Comparison of ENCODE assay signal across 11 mouse cellular contexts in the genomic region with DNA sequence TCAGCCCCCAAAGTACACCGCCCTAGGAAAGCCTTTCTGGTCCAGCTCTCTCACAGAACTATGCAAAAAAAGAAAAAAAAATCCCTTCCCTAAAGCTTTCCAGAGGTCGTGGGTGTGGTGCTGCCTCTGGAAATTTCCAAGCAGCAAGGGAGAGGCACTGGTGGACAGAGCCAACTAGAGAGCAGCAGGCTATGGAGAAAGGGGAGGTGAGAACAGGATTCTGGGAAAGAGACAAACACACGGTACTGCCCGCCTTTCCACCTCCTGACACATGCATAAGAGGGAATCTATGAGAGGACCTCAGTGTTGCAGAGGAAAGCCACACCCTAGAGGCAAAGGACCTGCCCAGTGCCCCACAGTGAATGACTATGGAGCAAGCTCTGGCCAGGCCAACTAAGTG.
DNase-seq lines count a peak whose midpoint lies in the region; ATAC-seq and TF ChIP-seq lines count a peak whose summit lies in the region.
"Had no signal": no experiment of that assay in that cellular context is flagged by ENCODE, and none has a peak within 500 bp of the region (broad histone marks: within the 10 kb centered on the region; RNA-seq: fewer than 3 reads in every experiment).

No protein-coding gene starts in this region.

- no peak for TF ChIP-seq CTCF in olfactory bulb, adult 2 months (IDR thresholded peaks at IDR 0.05; ENCODE audit: insufficient read depth, low read depth, low read length)
- TF ChIP-seq CTCF in hindbrain, postnatal 0 days (IDR thresholded peaks at IDR 0.05; ENCODE audit: low read depth), result no peak

- H3K4me3 ChIP-seq in liver, embryonic 12.5 days, result no peak overlapping the region
- H3K4me3 ChIP-seq in liver, embryonic 11.5 days (ENCODE audit: low read depth, low read length), result no peak overlapping the region
- no peak overlapping the region for H3K4me3 ChIP-seq in heart, embryonic 13.5 days
- H3K4me3 ChIP-seq in olfactory bulb, adult 2 months (ENCODE audit: insufficient read depth, low read depth, low read length), result no peak overlapping the region
- H3K4me3 ChIP-seq in hindbrain, postnatal 0 days (ENCODE audit: low read length), result no peak overlapping the region

- no peak overlapping the region for H3K4me2 ChIP-seq in liver, embryonic 12.5 days
- no peak overlapping the region for H3K4me2 ChIP-seq in liver, embryonic 11.5 days
- no peak overlapping the region for H3K4me2 ChIP-seq in heart, embryonic 13.5 days
- H3K4me2 ChIP-seq in hindbrain, postnatal 0 days (ENCODE audit: low read depth, low read length), result no peak overlapping the region

- H3K36me3 ChIP-seq in liver, embryonic 12.5 days, result no peaks in the 10 kb centered on the region
- H3K36me3 ChIP-seq in liver, embryonic 11.5 days (ENCODE audit: control insufficient read depth, insufficient read depth, low read length), result no peaks in the 10 kb centered on the region
- H3K36me3 ChIP-seq in heart, embryonic 13.5 days, result no peaks in the 10 kb centered on the region
- no peaks in the 10 kb centered on the region for H3K36me3 ChIP-seq in hindbrain, postnatal 0 days (ENCODE audit: insufficient read depth, low read length)

- H3K9ac ChIP-seq in liver, embryonic 12.5 days, result no peak overlapping the region
- no peak overlapping the region for H3K9ac ChIP-seq in liver, embryonic 11.5 days (ENCODE audit: low read depth, low read length)
- no peak overlapping the region for H3K9ac ChIP-seq in heart, embryonic 13.5 days
- H3K9ac ChIP-seq in hindbrain, postnatal 0 days (replicated peaks; ENCODE audit: low read length), result no peak overlapping the region
- H3K9ac ChIP-seq: liver, embryonic 14.5 days had no signal

- H3K27me3 ChIP-seq in liver, embryonic 12.5 days (replicated peaks), result 0 out of 2 replicates have a peak, but pooled peaks cover 5% of the 10 kb centered on the region
- no peaks in the 10 kb centered on the region for H3K27me3 ChIP-seq in liver, embryonic 11.5 days (replicated peaks; ENCODE audit: control insufficient read depth, insufficient read depth, low read length)
- H3K27me3 ChIP-seq in heart, embryonic 13.5 days (replicated peaks), result no peaks in the 10 kb centered on the region
- H3K27me3 ChIP-seq in hindbrain, postnatal 0 days (ENCODE audit: insufficient read depth, low read length), result no peaks in the 10 kb centered on the region

- TF ChIP-seq POLR2A in olfactory bulb, adult 2 months (IDR thresholded peaks at IDR 0.05; ENCODE audit: insufficient read depth, low read depth, low read length), result no peak

- no peak for DNase-seq in frontal cortex, postnatal 14 days (ENCODE audit: low spot score in 2 of 2)
- no peak for DNase-seq in liver, embryonic 11.5 days (ENCODE audit: low spot score)
- DNase-seq in spleen, adult 18-20 months, result no peak
- DNase-seq in hindbrain, postnatal 0 days (ENCODE audit: low spot score), result no peak
- DNase-seq: layer of hippocampus, postnatal 36 days had no signal

- ATAC-seq in frontal cortex, adult (ENCODE audit: low TSS enrichment), result 0 out of 2 replicates have a peak, but pooled peaks have one; percentile 16
- 0 out of 2 replicates have a peak, but pooled peaks have one; percentile 36 for ATAC-seq in liver, embryonic 12.5 days
- ATAC-seq in liver, embryonic 11.5 days (replicated peaks; ENCODE audit: low FRiP score), result no peak
- ATAC-seq in heart, embryonic 13.5 days (ENCODE audit: extremely low read depth, insufficient number of reproducible peaks, low FRiP score, low TSS enrichment), result peak; percentile 22; the same call in 1 of the 2 replicates
- ATAC-seq in hindbrain, postnatal 0 days, result no peak
- ATAC-seq: hindbrain, embryonic 16.5 days had no signal

- H3K9me3 ChIP-seq in liver, embryonic 12.5 days (replicated peaks), result no peaks in the 10 kb centered on the region
- H3K9me3 ChIP-seq in liver, embryonic 11.5 days (ENCODE audit: control insufficient read depth, low read length), result no peaks in the 10 kb centered on the region
- H3K9me3 ChIP-seq in heart, embryonic 13.5 days, result no peaks in the 10 kb centered on the region
- no peaks in the 10 kb centered on the region for H3K9me3 ChIP-seq in hindbrain, postnatal 0 days (ENCODE audit: low read length)

- H3K27ac ChIP-seq in liver, embryonic 12.5 days, result no peak overlapping the region
- no peak overlapping the region for H3K27ac ChIP-seq in liver, embryonic 11.5 days (ENCODE audit: low read depth, low read length)
- H3K27ac ChIP-seq in heart, embryonic 13.5 days (replicated peaks), result no peak overlapping the region
- H3K27ac ChIP-seq in olfactory bulb, adult 2 months (ENCODE audit: insufficient read depth, low read depth, low read length), result 0 out of 2 replicates have a peak overlapping the region, but pooled peaks have one; percentile 32
- H3K27ac ChIP-seq in hindbrain, postnatal 0 days, result no peak overlapping the region
- H3K27ac ChIP-seq: liver, embryonic 14.5 days had no signal

- WGBS in liver, embryonic 12.5 days (ENCODE audit: insufficient replicate concordance), result 56% methylated on average over 4 of the region's 4 CpGs
- 58% methylated on average over 4 of the region's 4 CpGs for WGBS in liver, embryonic 11.5 days
- WGBS in heart, embryonic 13.5 days, result 58% methylated on average over 4 of the region's 4 CpGs
- WGBS in olfactory bulb, adult 2 months, result 64% methylated on average over 4 of the region's 4 CpGs
- 70% methylated on average over 4 of the region's 4 CpGs for WGBS in hindbrain, postnatal 0 days

- H3K4me1 ChIP-seq in liver, embryonic 12.5 days, result peaks cover 43% of the 10 kb centered on the region
- no peaks in the 10 kb centered on the region; the same call in 1 of the 2 replicates for H3K4me1 ChIP-seq in liver, embryonic 11.5 days (replicated peaks; ENCODE audit: control insufficient read depth, insufficient read depth, low read length)
- H3K4me1 ChIP-seq in heart, embryonic 13.5 days, result peaks cover 42% of the 10 kb centered on the region
- H3K4me1 ChIP-seq in olfactory bulb, adult 2 months (ENCODE audit: control insufficient read depth, insufficient read depth, low read length), result peaks cover 42% of the 10 kb centered on the region
- H3K4me1 ChIP-seq in hindbrain, postnatal 0 days (ENCODE audit: insufficient read depth, low read length), result peaks cover 9% of the 10 kb centered on the region; the same call in 1 of the 2 replicates

Comparison
In these comparisons a context has a peak if more than half of its experiments do, and no peak if none do; other contexts are left out.
1. ATAC-seq: peak in frontal cortex, adult (single experiment), liver, embryonic 12.5 days (single experiment) and heart, embryonic 13.5 days (single experiment); none in liver, embryonic 11.5 days (single experiment) and hindbrain, postnatal 0 days (single experiment).